Mouse (Mus musculus) heart, embryonic 12.5 days (tissue): ENCODE results near the gene Zfpm1. TPM values are rescaled to one million over a fixed set of nuclear protein-coding genes. Genes with fewer than 3 reads are reported as not detected.

ENCODE experiments used
- ATAC-seq: fragments of 200-750 bp; cut with Nextera tagmentation; 2 replicates; pipeline ENCODE4 v1.8.0; 2017; ENCODE audit warnings: moderate TSS enrichment, moderate library complexity; ENCODE audit not compliant: insufficient number of reproducible peaks, low FRiP score
- H3K27ac ChIP-seq: fragments of 300-500 bp; sonication (generic); 2 replicates; pipeline ENCODE4 v1.5.1; 2016; ENCODE audit warnings: mild to moderate bottlenecking, moderate library complexity; ENCODE audit not compliant: poor library complexity, severe bottlenecking
- H3K27me3 ChIP-seq: fragments of 300-500 bp; sonication (generic); replicated peaks from 2 replicates; pipeline ENCODE4 v1.6.1; 2016; ENCODE audit warnings: mild to moderate bottlenecking, moderate library complexity
- H3K36me3 ChIP-seq: fragments of 300-500 bp; sonication (generic); 2 replicates; pipeline ENCODE4 v1.6.1; 2016; ENCODE audit warnings: mild to moderate bottlenecking, moderate library complexity
- H3K4me1 ChIP-seq: fragments of 300-500 bp; sonication (generic); replicated peaks from 2 replicates; pipeline ENCODE4 v1.6.1; 2016; ENCODE audit warnings: mild to moderate bottlenecking
- H3K4me2 ChIP-seq: fragments of 300-500 bp; sonication (generic); 2 replicates; pipeline ENCODE4 v1.6.1; 2016; ENCODE audit warnings: mild to moderate bottlenecking, moderate library complexity
- H3K4me3 ChIP-seq: fragments of 300-500 bp; sonication (generic); 2 replicates; pipeline ENCODE4 v1.5.1; 2016; ENCODE audit warnings: mild to moderate bottlenecking
- H3K9ac ChIP-seq: fragments of 300-500 bp; sonication (generic); 2 replicates; pipeline ENCODE4 v1.6.1; 2016; ENCODE audit warnings: mild to moderate bottlenecking, moderate library complexity
- H3K9me3 ChIP-seq: fragments of 300-500 bp; sonication (generic); replicated peaks from 2 replicates; pipeline ENCODE4 v1.6.1; 2016; ENCODE audit warnings: mild to moderate bottlenecking, moderate library complexity
- WGBS: fragments of 180-500 bp; shearing (Covaris S2); methylation state at CpG from one replicate; pipeline ENCODE4 v1.1.7; 2016; 5-methylcytosine and 5-hydroxymethylcytosine counted together
- polyA plus RNA-seq: library from polyadenylated mRNA; unstranded; fragments of >200 nt; fragmentation: Nextera tagmentation; extraction: Ambion mirVana; gene quantifications from 2 replicates; pipeline ENCODE4 v1.2.1, GENCODE M21; 2016

The Zfpm1 gene
- polyA plus RNA-seq, 1 experiment from 2014 or later = 8.0 TPM

- Histone ChIP-seq H3K27me3 (peaks cover 19% of the 10 kb centered on the region), H3K4me2 (no peak overlapping the region), H3K36me3 (no peaks in the 10 kb centered on the region), H3K27ac (no peak overlapping the region), H3K4me3 (no peak overlapping the region), H3K9ac (no peak overlapping the region), H3K9me3 (no peaks in the 10 kb centered on the region), H3K4me1 (no peaks in the 10 kb centered on the region; the same call in 1 of the 2 replicates)
- 51% methylated on average over 5 of the region's 5 CpGs for WGBS
- no peak for ATAC-seq
These were observed 80.3 kb downstream of the Zfpm1 start for GRCm38 (mm10) chr8:122362271-122362670.

GRCm38 (mm10) chr8:122362967-122363366 is 81.0 kb downstream of the Zfpm1 start:
- peaks cover 15% of the 10 kb centered on the region for H3K27me3 ChIP-seq
- no peak overlapping the region for H3K27ac ChIP-seq
- peaks cover 2% of the 10 kb centered on the region; the same call in 1 of the 2 replicates for H3K4me1 ChIP-seq
- no peak overlapping the region for H3K4me3 ChIP-seq
- H3K9me3 ChIP-seq = no peaks in the 10 kb centered on the region
- WGBS = 36% methylated on average over 8 of the region's 8 CpGs
- H3K36me3 ChIP-seq = no peaks in the 10 kb centered on the region
- ATAC-seq = no peak
- H3K9ac ChIP-seq = no peak overlapping the region
- H3K4me2 ChIP-seq = no peak overlapping the region

GRCm38 (mm10) chr8:122368494-122368893 is 86.6 kb downstream of the Zfpm1 start:
- no peak overlapping the region for H3K4me3 ChIP-seq
- no peaks in the 10 kb centered on the region for H3K27me3 ChIP-seq
- no peak for ATAC-seq
- H3K4me2 ChIP-seq = no peak overlapping the region
- 44% methylated on average over 10 of the region's 10 CpGs for WGBS
- H3K4me1 ChIP-seq = peaks cover 31% of the 10 kb centered on the region
- H3K27ac ChIP-seq = no peak overlapping the region; the same call in 1 of the 2 replicates
- H3K9ac ChIP-seq = no peak overlapping the region; the same call in 1 of the 2 replicates
- no peaks in the 10 kb centered on the region for H3K9me3 ChIP-seq
- H3K36me3 ChIP-seq = no peaks in the 10 kb centered on the region

DNA sequence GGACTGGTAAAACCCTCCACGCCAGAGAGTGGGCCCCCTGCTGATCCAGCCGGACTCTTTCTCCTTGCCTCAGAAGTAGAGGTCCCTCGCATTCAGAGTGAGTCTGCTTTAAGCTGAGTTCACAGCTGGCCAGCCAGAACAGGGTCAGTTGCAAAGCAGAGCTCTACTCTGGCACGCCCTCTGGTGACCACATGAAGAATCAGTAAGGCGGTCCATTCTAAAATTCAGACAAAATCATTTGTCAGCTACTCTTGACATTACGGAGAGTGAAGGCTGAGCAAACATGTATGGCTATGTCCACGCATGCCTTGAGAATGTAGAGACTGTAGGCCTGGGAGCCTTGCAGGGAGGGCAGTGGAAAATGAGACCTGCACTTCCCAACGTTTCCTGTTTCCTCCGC is 87.7 kb downstream of the Zfpm1 start:
- Histone ChIP-seq H3K4me3 (no peak overlapping the region), H3K27me3 (no peaks in the 10 kb centered on the region), H3K9me3 (no peaks in the 10 kb centered on the region), H3K27ac (no peak overlapping the region), H3K36me3 (no peaks in the 10 kb centered on the region), H3K9ac (no peak overlapping the region), H3K4me1 (peaks cover 31% of the 10 kb centered on the region), H3K4me2 (0 out of 2 replicates have a peak overlapping the region, but pooled peaks have one; percentile 9)
- WGBS = 15% methylated on average over 9 of the region's 9 CpGs
- ATAC-seq = peak; percentile 52; the same call in 1 of the 2 replicates

- H3K27me3 ChIP-seq = no peaks in the 10 kb centered on the region
- no peak overlapping the region for H3K27ac ChIP-seq
- H3K9ac ChIP-seq = no peak overlapping the region
- 60% methylated on average over 6 of the region's 6 CpGs for WGBS
- no peak overlapping the region for H3K4me3 ChIP-seq
- H3K36me3 ChIP-seq = no peaks in the 10 kb centered on the region
- peaks cover 36% of the 10 kb centered on the region for H3K4me1 ChIP-seq
- H3K4me2 ChIP-seq = no peak overlapping the region
- ATAC-seq = no peak
- no peaks in the 10 kb centered on the region for H3K9me3 ChIP-seq
These were observed 89.8 kb downstream of the Zfpm1 start for GRCm38 (mm10) chr8:122371706-122372105.

- Histone ChIP-seq H3K4me2 (peak overlapping the region; percentile 89; the same call in 1 of the 2 replicates), H3K4me1 (peaks cover 29% of the 10 kb centered on the region), H3K27ac (no peak overlapping the region), H3K27me3 (no peaks in the 10 kb centered on the region), H3K4me3 (peak overlapping the region; percentile 70; the same call in 1 of the 2 replicates), H3K9ac (no peak overlapping the region), H3K36me3 (peaks cover 16% of the 10 kb centered on the region), H3K9me3 (no peaks in the 10 kb centered on the region)
- ATAC-seq = no peak
- WGBS = 84% methylated on average over 7 of the region's 7 CpGs
These were observed 93.4 kb downstream of the Zfpm1 start for GRCm38 (mm10) chr8:122375320-122375719.

- Histone ChIP-seq H3K27me3 (no peaks in the 10 kb centered on the region), H3K4me1 (peaks cover 26% of the 10 kb centered on the region), H3K4me2 (peak overlapping the region; percentile 89), H3K27ac (0 out of 2 replicates have a peak overlapping the region, but pooled peaks have one; percentile 34), H3K36me3 (peaks cover 18% of the 10 kb centered on the region), H3K9me3 (no peaks in the 10 kb centered on the region), H3K9ac (peak overlapping the region; percentile 53), H3K4me3 (peak overlapping the region; percentile 70)
- 0 out of 2 replicates have a peak, but pooled peaks have one; percentile 0 for ATAC-seq
- 21% methylated on average over 13 of the region's 13 CpGs for WGBS
These were observed 93.9 kb downstream of the Zfpm1 start for GRCm38 (mm10) chr8:122375751-122376364.

DNA sequence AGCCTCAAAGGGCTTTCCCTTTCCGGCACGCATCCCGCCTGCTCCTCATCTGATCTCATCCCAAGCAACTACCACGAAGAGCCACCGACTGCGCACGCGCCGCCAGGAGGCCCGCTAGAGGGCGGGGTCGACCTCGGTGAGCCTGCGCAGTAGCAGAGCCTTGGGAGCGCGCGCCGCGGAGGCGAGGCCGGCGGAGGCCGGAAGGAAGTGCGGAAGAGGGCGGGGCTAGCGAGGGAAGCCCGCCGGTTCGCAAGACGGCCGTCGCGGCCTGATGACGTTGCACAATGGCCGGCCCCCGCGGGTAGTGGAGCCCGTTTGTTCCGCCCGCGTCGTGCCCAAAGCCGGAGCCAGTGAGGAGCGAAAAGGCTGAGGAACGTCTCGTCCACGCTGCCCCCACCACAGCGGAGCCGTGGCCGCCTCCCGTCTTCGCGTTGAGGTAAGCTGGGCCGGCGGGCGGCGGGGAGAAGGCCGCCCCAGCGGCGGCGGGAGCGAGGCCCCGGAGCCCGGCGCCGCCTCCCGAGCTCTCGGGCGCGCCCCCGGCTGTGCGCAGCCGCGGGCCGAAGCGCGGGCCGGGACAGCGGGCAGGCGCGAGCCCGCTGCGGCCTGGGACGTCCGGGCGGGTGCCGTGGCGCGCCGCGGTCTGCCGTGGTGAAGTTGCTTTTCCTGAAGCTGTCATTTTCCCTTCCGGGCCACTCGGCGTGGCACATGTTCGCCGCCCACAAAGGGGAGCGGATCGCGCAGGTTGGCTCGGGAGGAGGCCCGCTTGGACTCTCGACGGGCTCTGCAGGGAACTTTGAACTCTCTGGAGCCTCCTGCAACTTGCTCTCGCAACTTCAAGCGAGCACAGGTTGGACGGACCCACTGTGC is 94.7 kb downstream of the Zfpm1 start, which contains the start of gene Zc3h18:
Zc3h18 (plus strand) TSS at position 245 of the 867 bp plus-strand sequence.
- Histone ChIP-seq H3K4me3 (peak within 1 kb of the TSS; percentile 70), H3K36me3 (peaks cover 19% of the 10 kb centered on the region), H3K9ac (peak within 1 kb of the TSS; percentile 92), H3K27me3 (no peaks in the 10 kb centered on the region), H3K4me1 (peaks cover 25% of the 10 kb centered on the region), H3K9me3 (no peaks in the 10 kb centered on the region), H3K27ac (peak within 1 kb of the TSS; percentile 90), H3K4me2 (peak within 1 kb of the TSS; percentile 89)
- 2% methylated on average over 104 of the region's 107 CpGs for WGBS
- peak; percentile 96 for ATAC-seq

GRCm38 (mm10) chr8:122383039-122383438 is 101.1 kb downstream of the Zfpm1 start:
- Histone ChIP-seq H3K4me2 (no peak overlapping the region), H3K4me3 (no peak overlapping the region), H3K4me1 (peaks cover 6% of the 10 kb centered on the region), H3K27ac (no peak overlapping the region), H3K36me3 (peaks cover 69% of the 10 kb centered on the region), H3K27me3 (no peaks in the 10 kb centered on the region), H3K9ac (no peak overlapping the region), H3K9me3 (no peaks in the 10 kb centered on the region)
- 75% methylated on average over 4 of the region's 4 CpGs for WGBS
- ATAC-seq = no peak
